Mouse (Mus musculus) ES-Bruce4 (cell line): ENCODE data around the gene Grk3.
A peak's percentile ranks its signal among the peaks of the same experiment; 100 is the strongest.

Experiments
- EP300 ChIP-seq: IDR thresholded peaks from 2 replicates; pipeline ENCODE4 v1.6.1; 2011; ENCODE audit warnings: low read depth, low read length; ENCODE audit not compliant: insufficient read depth
- POLR2A ChIP-seq: IDR thresholded peaks from one replicate; pipeline ENCODE4 v1.8.1; 2011; ENCODE audit warnings: low read length; ENCODE audit not compliant: insufficient read depth

DNA sequence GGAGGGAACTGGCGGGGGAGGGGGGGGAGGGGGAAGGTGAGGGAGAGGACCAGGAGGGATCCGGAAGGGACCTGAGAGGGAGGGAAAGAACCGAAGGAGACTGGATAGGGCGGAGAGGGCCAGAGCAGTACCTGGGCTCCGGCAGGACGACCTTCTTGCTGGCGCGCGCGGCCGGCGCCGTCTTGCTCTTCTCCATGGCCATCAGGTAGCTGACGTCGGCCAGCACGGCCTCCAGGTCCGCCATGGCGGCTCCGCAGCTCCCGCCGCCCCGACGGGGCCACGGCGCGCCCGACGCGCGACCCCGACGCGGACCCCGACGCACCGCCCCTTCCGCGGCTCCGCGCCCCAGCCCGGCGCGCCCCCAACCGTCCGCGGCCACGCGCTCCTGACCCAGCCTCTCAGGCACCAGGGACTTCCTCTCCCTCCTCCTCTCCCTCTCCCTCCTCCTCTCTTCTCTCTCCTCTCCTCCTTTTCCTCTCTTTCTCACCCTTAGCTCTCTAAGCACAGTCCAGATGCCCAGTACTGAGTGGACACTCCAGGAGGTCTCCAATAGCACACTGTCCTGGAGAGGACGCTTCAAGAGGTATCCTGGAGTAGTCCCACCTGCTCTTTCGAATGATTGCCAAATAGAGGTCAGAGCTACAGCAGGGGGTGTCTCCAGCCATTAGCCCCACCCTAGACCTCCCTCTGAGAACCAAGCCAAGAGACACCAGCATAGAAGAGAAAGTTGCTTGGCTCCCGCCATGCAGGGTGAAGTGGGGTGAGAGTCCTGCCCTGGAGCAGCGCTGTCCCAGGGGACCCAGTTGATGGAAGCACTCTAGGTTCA lies at the start of gene Grk3:
- TF ChIP-seq POLR2A, result peak; percentile 50
- no peak for TF ChIP-seq EP300
